Mouse (Mus musculus): Measurements from ENCODE around the gene Csnk2a1. TPM values are rescaled to one million over a fixed set of nuclear protein-coding genes. Genes with fewer than 3 reads are reported as not detected.
"Not testable (repeated sequence)": the region's sequence is repeated elsewhere in the genome, so short reads cannot be mapped to it uniquely, and the experiment has no call there.

Gene Csnk2a1
- total RNA-seq, 2 experiments from 2014 or later: 96.9 to 100 TPM

- DNase-seq (ENCODE audit: low spot score in 2 of 2): no peak
These were observed 3.4 kb downstream of the Csnk2a1 start for GRCm38 (mm10) chr2:152230046-152230445.

GRCm38 (mm10) chr2:152237926-152238325 is 11.3 kb downstream of the Csnk2a1 start:
- DNase-seq (ENCODE audit: low spot score in 2 of 2): no peak

- no peak for DNase-seq (ENCODE audit: low spot score in 2 of 2)
These were observed 13.9 kb downstream of the Csnk2a1 start for GRCm38 (mm10) chr2:152240580-152240979.

DNA sequence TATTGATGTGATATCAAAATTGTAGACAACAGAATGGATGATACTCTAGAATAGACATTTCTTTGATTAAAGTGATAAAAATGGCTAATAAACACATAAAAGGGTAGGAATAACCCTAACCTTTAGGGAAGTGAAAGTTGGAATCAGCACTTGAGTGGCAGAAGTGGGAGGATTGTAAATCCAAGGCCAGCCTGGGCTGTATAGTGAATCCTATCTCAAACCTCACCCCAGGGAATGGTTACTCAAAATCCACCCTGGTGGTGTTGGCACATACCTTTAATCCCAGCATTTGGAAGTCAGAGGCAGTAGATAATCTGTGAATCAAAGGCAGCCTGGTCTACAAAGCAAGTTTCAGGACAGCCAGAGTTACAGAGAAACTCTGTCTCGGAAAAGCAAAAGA is 20.6 kb downstream of the Csnk2a1 start:
- no peak for DNase-seq (ENCODE audit: low spot score in 2 of 2)

- no peak for DNase-seq (ENCODE audit: low spot score in 2 of 2)
These were observed 23.9 kb downstream of the Csnk2a1 start for GRCm38 (mm10) chr2:152250511-152250910.

GRCm38 (mm10) chr2:152259739-152260138 is 33.1 kb downstream of the Csnk2a1 start:
- no peak for DNase-seq (ENCODE audit: low spot score in 2 of 2)

DNA sequence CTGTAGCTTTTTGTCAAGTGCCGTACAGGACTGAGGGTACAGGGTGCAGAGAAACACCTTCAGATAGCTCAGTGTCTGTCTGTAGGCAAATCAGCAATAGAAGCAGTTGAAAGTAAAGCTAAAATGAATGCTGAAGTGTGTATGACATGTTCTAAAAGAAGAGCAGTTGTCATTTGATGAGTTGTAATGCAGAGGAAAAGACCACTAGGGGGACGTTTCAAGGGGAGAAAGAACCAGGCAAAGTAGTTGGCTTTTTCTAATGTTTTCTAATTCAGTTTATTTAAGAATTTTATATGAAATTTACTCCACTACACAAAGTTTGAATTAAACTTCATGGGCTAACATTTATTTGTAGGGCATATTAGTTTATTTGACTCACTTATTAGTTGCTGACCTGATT is 47.0 kb downstream of the Csnk2a1 start:
- no peak for DNase-seq (ENCODE audit: low spot score in 2 of 2)

DNA sequence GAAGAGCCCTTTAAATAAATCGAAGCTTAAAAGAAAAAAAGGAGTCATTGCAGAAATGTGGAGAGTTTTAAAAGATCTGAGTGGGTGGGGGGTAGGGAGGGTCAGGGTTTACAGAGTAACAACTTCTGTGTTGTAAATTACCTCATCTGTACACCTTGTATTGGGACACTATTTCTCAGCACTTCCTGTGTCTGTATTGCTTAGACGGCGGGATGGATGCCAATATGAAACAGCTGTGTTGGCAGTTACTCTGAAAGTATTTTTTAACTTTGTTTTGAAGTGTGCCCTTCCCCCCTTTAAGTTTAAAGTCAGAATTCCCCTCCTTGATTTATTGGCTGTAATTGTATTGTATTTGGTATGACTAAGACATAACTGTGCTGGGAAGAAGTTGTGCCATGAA is 54.8 kb downstream of the Csnk2a1 start:
- no peak for DNase-seq (ENCODE audit: low spot score in 2 of 2)

- no peak for DNase-seq (ENCODE audit: low spot score in 2 of 2)
These were observed 60.9 kb downstream of the Csnk2a1 start for GRCm38 (mm10) chr2:152287560-152287959.

- no peak for DNase-seq (ENCODE audit: low spot score in 2 of 2)
These were observed 61.4 kb downstream of the Csnk2a1 start for GRCm38 (mm10) chr2:152288046-152288445.

DNA sequence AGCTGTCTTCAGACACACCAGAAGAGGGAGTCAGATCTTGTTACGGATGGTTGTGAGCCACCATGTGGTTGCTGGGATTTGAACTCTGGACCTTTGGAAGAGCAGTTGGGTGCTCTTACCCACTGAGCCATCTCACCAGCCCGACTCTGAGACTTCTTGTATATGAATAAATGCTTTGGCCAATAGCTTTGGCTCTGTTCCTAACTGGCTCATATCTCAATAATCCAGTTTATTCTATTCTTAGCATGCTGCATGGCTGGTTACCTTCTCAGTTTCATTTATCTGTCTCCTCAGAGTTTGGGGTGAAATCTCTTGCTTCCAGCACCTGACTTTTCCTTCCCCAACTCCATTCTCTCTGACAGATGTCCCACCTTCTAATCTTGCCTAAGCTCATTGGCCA is 63.0 kb downstream of the Csnk2a1 start:
- DNase-seq (ENCODE audit: low spot score in 2 of 2): not testable (repeated sequence)

GRCm38 (mm10) chr2:152292475-152292874 is 65.8 kb downstream of the Csnk2a1 start:
- no peak for DNase-seq (ENCODE audit: low spot score in 2 of 2)

- DNase-seq (ENCODE audit: low spot score in 2 of 2): no peak
These were observed 66.6 kb downstream of the Csnk2a1 start for GRCm38 (mm10) chr2:152293179-152293726.

DNA sequence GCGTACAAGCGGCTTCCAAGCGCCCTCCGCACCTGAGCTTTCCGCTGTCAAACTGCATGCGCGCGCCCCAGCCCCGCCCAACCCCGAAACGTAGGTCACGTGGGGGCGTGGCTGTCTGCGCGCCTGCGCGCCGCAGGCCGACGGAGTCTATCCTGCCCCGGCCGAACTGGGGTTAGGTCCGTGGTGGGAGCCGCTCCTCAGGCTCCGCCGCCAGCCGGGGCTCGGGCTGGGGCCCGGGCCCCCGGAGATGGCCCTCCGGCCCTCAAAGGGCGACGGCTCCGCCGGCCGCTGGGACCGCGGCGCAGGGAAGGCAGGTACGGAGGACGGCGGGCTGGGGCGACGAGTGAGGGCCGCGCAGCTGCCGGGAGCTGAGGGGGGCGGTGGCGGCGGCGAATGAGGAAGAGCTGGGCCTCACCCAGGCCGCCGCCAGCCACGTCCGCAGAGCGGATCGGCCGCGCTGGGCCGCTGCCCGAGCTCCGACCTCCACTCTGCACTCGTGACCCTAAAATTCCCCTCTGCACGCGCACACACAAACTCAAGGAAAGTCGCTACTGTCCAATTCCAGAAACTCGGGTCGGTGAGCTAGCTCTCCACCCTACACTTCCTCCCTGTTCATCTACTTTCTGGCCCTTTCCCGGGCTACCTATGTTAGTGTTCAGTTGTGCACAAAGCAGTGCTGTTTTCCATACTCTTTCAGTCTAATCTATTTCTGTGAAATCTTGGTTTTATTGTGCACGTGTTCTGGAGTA is 67.3 kb downstream of the Csnk2a1 start, which contains the start of gene Tbc1d20:
Gene Tbc1d20, plus strand, starts transcription at position 102 of the 749 bp plus-strand sequence.
- peak; percentile 89 to 91 for DNase-seq (ENCODE audit: low spot score in 2 of 2)

GRCm38 (mm10) chr2:152294541-152294940 is 67.9 kb downstream of the Csnk2a1 start:
- DNase-seq (ENCODE audit: low spot score in 2 of 2): no peak

DNA sequence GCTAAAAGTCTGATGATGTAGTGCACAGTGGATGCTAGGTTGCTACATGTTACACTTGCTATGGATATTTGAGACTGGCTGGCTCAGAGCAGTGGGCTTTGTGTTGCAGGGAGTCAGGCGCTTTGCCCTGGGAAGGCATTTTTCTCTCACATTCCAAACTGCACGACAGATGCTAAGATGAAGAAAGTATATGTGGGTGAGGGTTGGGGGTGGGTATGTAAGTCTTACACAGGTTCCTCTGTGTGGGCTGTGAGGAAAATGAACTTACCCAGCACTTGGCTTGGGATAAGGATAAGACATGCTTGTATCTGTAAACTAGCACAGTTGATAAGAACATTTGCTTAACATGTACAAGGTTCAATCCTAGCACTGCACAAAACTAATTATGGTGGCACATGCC is 76.2 kb downstream of the Csnk2a1 start:
- peak; percentile 18 to 42 for DNase-seq (ENCODE audit: low spot score in 2 of 2)

GRCm38 (mm10) chr2:152303781-152304180 is 77.1 kb downstream of the Csnk2a1 start:
- DNase-seq (ENCODE audit: low spot score in 2 of 2): no peak

DNA sequence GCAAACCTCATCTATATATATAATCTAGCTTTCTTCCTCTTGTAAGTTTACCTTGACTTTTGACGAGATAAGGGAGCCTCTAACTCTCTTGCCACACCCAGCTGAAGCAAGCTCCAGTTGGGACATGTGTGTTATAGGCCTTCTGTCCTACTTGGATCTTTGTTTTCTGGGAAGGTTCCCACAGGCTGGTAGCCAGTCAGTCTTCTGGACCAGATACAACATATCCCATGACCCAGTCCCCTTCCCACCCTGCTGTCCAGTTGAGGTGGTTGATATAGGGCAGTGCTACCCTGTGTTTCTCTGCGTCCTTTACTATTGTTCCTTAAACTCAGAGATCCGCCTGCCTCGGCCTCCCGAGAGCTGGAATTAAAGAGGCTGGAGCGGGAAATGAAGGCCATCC is 78.8 kb downstream of the Csnk2a1 start:
- DNase-seq (ENCODE audit: low spot score in 2 of 2): no peak

- no peak for DNase-seq (ENCODE audit: low spot score in 2 of 2)
These were observed 80.5 kb downstream of the Csnk2a1 start for GRCm38 (mm10) chr2:152307186-152307585.

- DNase-seq (ENCODE audit: low spot score in 2 of 2): no peak
These were observed 86.4 kb downstream of the Csnk2a1 start for GRCm38 (mm10) chr2:152312996-152313395.

DNA sequence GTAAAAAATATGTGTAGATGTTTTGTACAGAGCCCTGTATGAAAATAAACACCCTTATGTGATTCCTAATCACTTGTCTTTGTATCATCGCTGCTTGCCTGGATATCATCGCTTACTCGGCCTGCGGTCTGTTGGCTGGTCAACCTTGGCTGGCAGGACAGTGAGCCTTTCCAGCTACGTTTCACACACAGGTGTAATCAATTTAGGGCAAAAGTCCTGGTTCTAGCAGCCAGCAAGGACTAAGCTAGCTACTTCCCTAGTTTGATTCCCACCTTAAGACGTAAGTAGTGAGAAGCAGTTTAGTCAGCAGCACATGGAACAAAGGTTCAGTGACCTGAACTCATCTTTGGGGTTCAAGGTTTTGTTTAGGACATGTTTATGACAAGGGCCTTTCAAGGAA is 87.3 kb downstream of the Csnk2a1 start:
- DNase-seq (ENCODE audit: low spot score in 2 of 2): no peak

DNA sequence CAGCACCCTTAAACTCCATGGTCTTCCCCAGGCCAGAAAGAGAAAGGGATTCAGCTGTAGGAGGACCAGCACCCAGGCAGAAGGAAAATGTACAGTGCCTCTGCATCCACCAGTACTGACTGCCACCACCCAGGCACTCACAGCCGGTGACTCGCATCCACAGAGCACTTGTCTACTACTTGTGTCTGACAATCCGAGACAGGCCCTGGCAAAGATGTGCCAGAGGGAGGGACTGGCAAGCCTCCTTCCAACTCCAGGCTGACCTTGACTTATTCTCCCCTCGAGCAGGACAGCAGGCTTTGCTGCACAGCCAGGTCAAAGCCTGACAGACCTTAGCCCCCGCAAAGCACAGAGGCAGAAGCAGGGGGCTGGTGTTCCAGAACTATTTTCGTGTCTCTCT is 90.4 kb downstream of the Csnk2a1 start:
- DNase-seq (ENCODE audit: low spot score in 2 of 2): no peak

GRCm38 (mm10) chr2:152321558-152321957 is 94.9 kb downstream of the Csnk2a1 start:
- DNase-seq (ENCODE audit: low spot score in 2 of 2): no peak

Measured in left cerebral cortex, adult 18-20 months (tissue).